Mouse (Mus musculus) liver, postnatal 0 days (tissue): ENCODE measurements at regions not wholly inside any gene's neighbourhood (a gene's known extent, or its start where the extent isn't known, plus 50 kb on each side); places are given as distances from the start of the nearest gene placed in this dataset.

Source experiments
- ATAC-seq: fragments of 200-750 bp; cut with Nextera tagmentation; 2 replicates; pipeline ENCODE4 v1.8.0; 2017; ENCODE audit warnings: mild to moderate bottlenecking, moderate library complexity
- DNase-seq: peaks from one replicate; pipeline ENCODE4 v3.0.0-alpha.2; 2016
- H3K27ac ChIP-seq: fragments of 300-500 bp; sonication (generic); 2 replicates; pipeline ENCODE4 v1.5.1; 2014; ENCODE audit warnings: antibody characterized with exemption, moderate library complexity, mild to moderate bottlenecking, low read depth
- H3K27me3 ChIP-seq: fragments of 300-500 bp; sonication (generic); 2 replicates; pipeline ENCODE4 v1.6.1; 2014; ENCODE audit warnings: low read length, control low read depth, mixed read lengths; ENCODE audit not compliant: insufficient read depth
- H3K36me3 ChIP-seq: fragments of 300-500 bp; sonication (generic); replicated peaks from 2 replicates; pipeline ENCODE4 v1.6.1; 2014; ENCODE audit warnings: mild to moderate bottlenecking, control low read depth, low read length, moderate library complexity, mixed read lengths; ENCODE audit not compliant: insufficient read depth
- H3K4me1 ChIP-seq: fragments of 300-500 bp; sonication (generic); 2 replicates; pipeline ENCODE4 v1.6.1; 2014; ENCODE audit warnings: antibody characterized with exemption, mild to moderate bottlenecking, control low read depth; ENCODE audit not compliant: insufficient read depth
- H3K4me2 ChIP-seq: fragments of 300-500 bp; sonication (generic); 2 replicates; pipeline ENCODE4 v1.6.1; 2014; ENCODE audit warnings: low read depth, mild to moderate bottlenecking, low read length, moderate library complexity, mixed read lengths
- H3K4me3 ChIP-seq: fragments of 300-500 bp; sonication (generic); 2 replicates; pipeline ENCODE4 v1.5.1; 2014; ENCODE audit warnings: low read depth, low read length
- H3K9ac ChIP-seq: fragments of 300-500 bp; sonication (generic); replicated peaks from 2 replicates; pipeline ENCODE4 v1.6.1; 2014; ENCODE audit warnings: mild to moderate bottlenecking, moderate library complexity
- H3K9me3 ChIP-seq: fragments of 300-500 bp; sonication (generic); 2 replicates; pipeline ENCODE4 v1.6.1; 2016; ENCODE audit warnings: mild to moderate bottlenecking, control low read depth, low read length, mixed read lengths
- CTCF ChIP-seq: sonication (generic); IDR thresholded peaks from 2 replicates; pipeline ENCODE4 v1.5.1; 2016; ENCODE audit warnings: antibody characterized with exemption, low read depth
- EP300 ChIP-seq: IDR thresholded peaks from 2 replicates; pipeline ENCODE4 v1.6.1; 2016; ENCODE audit warnings: antibody characterized with exemption, low read depth, mild to moderate bottlenecking
- WGBS: fragments of 180-500 bp; shearing (Covaris S2); extraction: QIAGEN DNeasy Blood & Tissue Kit; methylation state at CpG from one replicate; pipeline ENCODE4 v1.1.7; 2014; ENCODE audit not compliant: insufficient replicate concordance; 5-methylcytosine and 5-hydroxymethylcytosine counted together

DNA sequence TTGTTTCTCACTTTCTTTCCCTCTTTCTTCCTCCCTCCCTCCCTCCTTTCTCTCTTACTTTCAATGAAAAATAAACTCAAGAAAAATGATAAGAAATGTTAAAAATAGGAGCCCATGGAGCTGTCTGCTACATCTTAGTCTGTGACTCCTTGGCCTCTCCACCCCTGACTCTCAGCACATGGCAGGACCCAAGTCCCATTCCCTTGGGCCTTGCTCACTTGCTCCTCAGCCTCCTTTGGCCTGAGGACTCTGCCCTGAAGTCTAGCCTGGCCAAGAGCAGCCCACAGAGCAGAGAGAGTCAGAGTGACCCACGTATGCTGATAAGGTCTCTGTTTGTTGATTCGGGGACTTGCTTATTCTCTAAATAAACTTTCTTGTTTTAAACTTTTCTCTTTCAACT lies 73.7 kb upstream of the Adra1d start:
- 45% methylated on average over 2 of the region's 2 CpGs for WGBS
- no peak for ATAC-seq

DNA sequence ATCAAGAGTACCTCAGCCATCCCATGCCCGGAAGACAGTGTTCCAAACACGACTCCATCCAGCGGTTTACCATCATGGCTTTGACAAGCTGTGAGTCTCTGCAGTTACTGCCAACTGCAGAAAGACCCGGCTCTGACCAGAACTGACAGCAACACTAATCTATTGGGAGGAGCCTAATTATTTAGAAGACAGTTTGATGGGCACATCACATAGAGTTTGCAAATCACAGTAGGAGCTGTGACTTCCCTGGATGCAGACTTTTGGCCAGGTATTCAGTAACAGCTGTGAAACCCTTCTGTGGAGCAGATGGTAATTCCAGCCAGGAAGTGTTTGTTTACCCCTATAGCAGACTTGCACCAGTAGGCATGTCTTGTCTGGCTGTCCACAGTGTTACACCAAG lies 55.8 kb upstream of the Adra1d start:
- H3K36me3 ChIP-seq: no peaks in the 10 kb centered on the region
- H3K4me3 ChIP-seq: no peak overlapping the region
- no peak overlapping the region for H3K4me2 ChIP-seq
- ATAC-seq: no peak
- TF ChIP-seq EP300: no peak
- no peak for TF ChIP-seq CTCF
- H3K27me3 ChIP-seq: no peaks in the 10 kb centered on the region
- H3K27ac ChIP-seq: no peak overlapping the region
- H3K9ac ChIP-seq: no peak overlapping the region
- WGBS: 74% methylated on average over 4 of the region's 4 CpGs
- no peaks in the 10 kb centered on the region for H3K4me1 ChIP-seq
- DNase-seq: no peak
- no peaks in the 10 kb centered on the region for H3K9me3 ChIP-seq

More for the DNA sequence above, 73.7 kb upstream of the Adra1d start:
- Histone ChIP-seq H3K27ac (no peak overlapping the region), H3K4me1 (no peaks in the 10 kb centered on the region), H3K27me3 (no peaks in the 10 kb centered on the region), H3K9me3 (no peaks in the 10 kb centered on the region), H3K36me3 (no peaks in the 10 kb centered on the region), H3K9ac (no peak overlapping the region), H3K4me3 (no peak overlapping the region), H3K4me2 (no peak overlapping the region)
- no peak for DNase-seq
- no peak for TF ChIP-seq CTCF
- TF ChIP-seq EP300: no peak

DNA sequence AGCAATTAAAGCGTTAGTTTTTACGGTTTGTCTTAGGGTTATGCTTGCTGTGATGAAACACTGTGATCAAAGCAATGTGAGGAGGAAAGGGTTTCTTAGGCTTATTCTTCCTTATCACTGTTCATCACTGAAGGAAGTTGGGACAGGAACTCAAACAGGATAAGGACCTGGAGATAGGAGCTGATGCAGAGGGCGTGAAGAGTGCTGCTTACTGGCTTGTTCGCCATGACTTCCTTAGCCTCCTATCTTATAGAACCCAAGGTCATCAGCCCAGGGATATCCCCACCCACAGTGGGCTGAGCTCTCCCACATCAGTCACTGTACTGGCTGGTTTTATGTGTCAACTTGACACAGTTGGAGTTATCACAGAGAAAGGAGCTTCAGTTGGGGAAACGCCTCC lies 50.4 kb upstream of the Adra1d start:
- TF ChIP-seq EP300 (no peak), CTCF (no peak)

More for the DNA sequence above, 50.4 kb upstream of the Adra1d start:
- no peaks in the 10 kb centered on the region for H3K36me3 ChIP-seq
- no peak overlapping the region for H3K9ac ChIP-seq
- no peaks in the 10 kb centered on the region for H3K9me3 ChIP-seq
- H3K4me1 ChIP-seq: no peaks in the 10 kb centered on the region
- no peak for DNase-seq
- no peaks in the 10 kb centered on the region for H3K27me3 ChIP-seq
- no peak overlapping the region for H3K4me3 ChIP-seq
- H3K27ac ChIP-seq: no peak overlapping the region
- 34% methylated on average over 5 of the region's 5 CpGs for WGBS
- no peak overlapping the region for H3K4me2 ChIP-seq
- ATAC-seq: no peak
